In the genomic region with DNA sequence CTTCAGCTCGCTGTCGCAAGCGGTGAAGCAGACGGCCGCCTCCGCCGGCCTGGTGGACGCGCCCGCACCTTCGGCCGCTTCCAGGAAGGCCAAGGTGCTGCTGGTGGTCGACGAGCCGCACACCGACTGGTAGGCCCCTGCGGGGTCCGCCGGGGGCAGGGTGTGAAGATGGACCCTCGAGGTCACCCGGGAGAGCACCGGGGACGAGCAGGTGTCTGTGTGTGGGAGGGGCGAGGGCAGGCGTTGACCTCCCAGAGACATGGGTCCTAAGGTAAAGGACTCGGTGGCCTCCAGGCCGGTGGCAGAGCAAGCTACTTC, we compare ENCODE assay signal across 9 mouse cellular contexts. TPM values are rescaled to one million over a fixed set of nuclear protein-coding genes. Genes with fewer than 3 reads are reported as not detected.
A peak's percentile ranks its signal among the peaks of the same experiment; 100 is the strongest.
DNase-seq lines count a peak whose midpoint lies in the region; ATAC-seq lines count a peak whose summit lies in the region.
"Had no signal": no experiment of that assay in that cellular context is flagged by ENCODE, and none has a peak within 500 bp of the region (broad histone marks: within the 10 kb centered on the region; RNA-seq: fewer than 3 reads in every experiment).

No protein-coding gene starts in this region.

- peak overlapping the region; percentile 72 for H3K27ac ChIP-seq in heart, embryonic 10.5 days
- H3K27ac ChIP-seq in liver, embryonic 11.5 days (ENCODE audit: low read depth, low read length): no peak overlapping the region

- 4% methylated on average over 27 of the region's 27 CpGs for WGBS in heart, embryonic 10.5 days
- whole genome bisulfite sequencing in liver, embryonic 11.5 days: 4% methylated on average over 27 of the region's 27 CpGs

- no peaks in the 10 kb centered on the region for H3K36me3 ChIP-seq in heart, embryonic 10.5 days
- H3K36me3 ChIP-seq in liver, embryonic 11.5 days (ENCODE audit: control insufficient read depth, insufficient read depth, low read length): no peaks in the 10 kb centered on the region
- H3K36me3 ChIP-seq: G1E had no signal

- H3K4me2 ChIP-seq in liver, embryonic 11.5 days: peak overlapping the region; percentile 94

- H3K4me3 ChIP-seq in heart, embryonic 10.5 days: peak overlapping the region; percentile 78
- peak overlapping the region; percentile 61 for H3K4me3 ChIP-seq in liver, embryonic 11.5 days (ENCODE audit: low read depth, low read length)

- ATAC-seq in erythroid progenitor cell, adult 5-6 weeks (replicated peaks; ENCODE audit: low FRiP score, poor library complexity, severe bottlenecking): 0 out of 2 replicates have a peak, but pooled peaks have one; percentile 19
- ATAC-seq in liver, embryonic 11.5 days (replicated peaks; ENCODE audit: low FRiP score): no peak

- peak overlapping the region; percentile 48; the same call in 1 of the 2 replicates for H3K9ac ChIP-seq in liver, embryonic 11.5 days (ENCODE audit: low read depth, low read length)

- H3K4me1 ChIP-seq in heart, embryonic 10.5 days: peaks cover 13% of the 10 kb centered on the region
- no peaks in the 10 kb centered on the region; the same call in 1 of the 2 replicates for H3K4me1 ChIP-seq in liver, embryonic 11.5 days (replicated peaks; ENCODE audit: control insufficient read depth, insufficient read depth, low read length)

- peaks cover 56% of the 10 kb centered on the region for H3K27me3 ChIP-seq in heart, embryonic 10.5 days (ENCODE audit: insufficient read depth, poor library complexity, severe bottlenecking)
- H3K27me3 ChIP-seq in liver, embryonic 11.5 days (replicated peaks; ENCODE audit: control insufficient read depth, insufficient read depth, low read length): peaks cover 33% of the 10 kb centered on the region

- H3K9me3 ChIP-seq in heart, embryonic 10.5 days: no peaks in the 10 kb centered on the region
- H3K9me3 ChIP-seq in liver, embryonic 11.5 days (ENCODE audit: control insufficient read depth, low read length): no peaks in the 10 kb centered on the region

- no peak for DNase-seq in heart, embryonic 10.5 days (ENCODE audit: low spot score)
- no peak for DNase-seq in heart, postnatal 4 days
- DNase-seq in 3134 (ENCODE audit: extremely low read depth, insufficient read length, low spot score): peak; percentile 14
- peak; percentile 33 for DNase-seq in liver, embryonic 11.5 days (ENCODE audit: low spot score)
- peak; percentile 46 for DNase-seq in testis, postnatal 10 days (ENCODE audit: low spot score)
- no peak for DNase-seq in B cell, adult 2 months
- DNase-seq in urinary bladder, postnatal 4 days (ENCODE audit: low spot score in 2 of 2): no peak

RNA-seq across cellular contexts. Expression of a gene that starts 0.6 kb away (rescaled TPM):
- polyA plus RNA-seq in heart, embryonic 10.5 days (2016; fragmentation: Nextera tagmentation; extraction: Ambion mirVana): 0.49 and 0.74 TPM in 2 replicates
- total RNA-seq in heart, postnatal 4 days (2021): 1 to 10 TPM; 3.2 to 4.0 TPM
- not detected in 2 replicates for total RNA-seq in erythroid progenitor cell, adult 5-6 weeks (2015; ENCODE audit: low replicate concordance)
- total RNA-seq in erythroid progenitor cell, adult 5-6 weeks (2017; ENCODE audit: low replicate concordance): not detected in 2 replicates
- polyA plus RNA-seq in liver, embryonic 11.5 days (2014; fragmentation: Nextera tagmentation; extraction: Ambion mirVana): 0.16 and 0.30 TPM in 2 replicates
- polyA plus RNA-seq: G1E had no signal

Comparison
In these comparisons a context has a peak if more than half of its experiments do, and no peak if none do; other contexts are left out.
1. DNase-seq: peak in 3134 (single experiment), liver, embryonic 11.5 days (single experiment) and testis, postnatal 10 days (single experiment); none in heart, embryonic 10.5 days (single experiment), heart, postnatal 4 days (single experiment), B cell, adult 2 months (0 of 2) and urinary bladder, postnatal 4 days (0 of 2).
2. RNA of a gene that starts 0.6 kb away (total RNA-seq): 3.2 to 4.0 TPM in heart, postnatal 4 days; not detected in erythroid progenitor cell, adult 5-6 weeks; every median in the first group is over 4 times any median in the second.